ENCODE assay signal across 11 mouse cellular contexts in genomic region chr5:113467765-113468164, GRCm38 (mm10). TPM values are rescaled to one million over a fixed set of nuclear protein-coding genes. Genes with fewer than 3 reads are reported as not detected.
A peak's percentile ranks its signal among the peaks of the same experiment; 100 is the strongest.
DNase-seq lines count a peak whose midpoint lies in the region; ATAC-seq and TF ChIP-seq lines count a peak whose summit lies in the region.
"Had no signal": no experiment of that assay in that cellular context is flagged by ENCODE, and none has a peak within 500 bp of the region (broad histone marks: within the 10 kb centered on the region; RNA-seq: fewer than 3 reads in every experiment).

No protein-coding gene starts in this region.

- H3K4me3 ChIP-seq in forebrain, postnatal 0 days (ENCODE audit: low read depth, low read length): no peak overlapping the region
- H3K4me3 ChIP-seq in forebrain, embryonic 16.5 days (replicated peaks; ENCODE audit: low read length): no peak overlapping the region
- H3K4me3 ChIP-seq in lung, embryonic 16.5 days (ENCODE audit: low read length): no peak overlapping the region
- H3K4me3 ChIP-seq in lung, adult 2 months (replicated peaks; ENCODE audit: extremely low read depth, low read depth, low read length): no peak overlapping the region
- peak overlapping the region; percentile 4; the same call in 1 of the 2 replicates for H3K4me3 ChIP-seq in limb, embryonic 12.5 days (replicated peaks)
- H3K4me3 ChIP-seq in stomach, embryonic 16.5 days (replicated peaks; ENCODE audit: low read length): no peak overlapping the region
- H3K4me3 ChIP-seq: liver, embryonic 15.5 days had no signal

- peak overlapping the region; percentile 18; the same call in 1 of the 2 replicates for H3K9ac ChIP-seq in forebrain, postnatal 0 days
- no peak overlapping the region for H3K9ac ChIP-seq in forebrain, embryonic 16.5 days (replicated peaks; ENCODE audit: low read depth, low read length)
- H3K9ac ChIP-seq in lung, embryonic 16.5 days (ENCODE audit: low read length): no peak overlapping the region; the same call in 1 of the 2 replicates
- H3K9ac ChIP-seq in limb, embryonic 12.5 days (replicated peaks): no peak overlapping the region
- no peak overlapping the region; the same call in 1 of the 2 replicates for H3K9ac ChIP-seq in stomach, embryonic 16.5 days (ENCODE audit: low read length)
- H3K9ac ChIP-seq: liver, embryonic 15.5 days had no signal

- peak; percentile 40; the same call in 1 of the 2 replicates for ATAC-seq in forebrain, postnatal 0 days
- ATAC-seq in forebrain, embryonic 16.5 days: no peak
- ATAC-seq in lung, embryonic 16.5 days (ENCODE audit: low read depth): no peak
- ATAC-seq in limb, embryonic 12.5 days (ENCODE audit: insufficient number of reproducible peaks, insufficient read depth, low FRiP score, low TSS enrichment, low read depth): no peak
- ATAC-seq in stomach, embryonic 16.5 days (ENCODE audit: insufficient read depth, low FRiP score): 0 out of 2 replicates have a peak, but pooled peaks have one; percentile 11

- DNase-seq in forebrain, postnatal 0 days: no peak
- DNase-seq in lung, adult 2 months: no peak
- no peak for DNase-seq in cerebellum, adult 8-10 months
- no peak for DNase-seq in c-Kit-positive CD71-positive TER-119-positive erythroid progenitor cells, embryonic 14.5 days (ENCODE audit: low spot score)
- DNase-seq: cerebellum, postnatal 25 days; gastrocnemius, postnatal 14 days had no signal

- peaks cover 7% of the 10 kb centered on the region; the same call in 1 of the 2 replicates for H3K27me3 ChIP-seq in forebrain, postnatal 0 days (ENCODE audit: insufficient read depth, low read length)
- peaks cover 3% of the 10 kb centered on the region; the same call in 1 of the 2 replicates for H3K27me3 ChIP-seq in forebrain, embryonic 16.5 days (replicated peaks; ENCODE audit: control insufficient read depth, insufficient read depth, low read length)
- H3K27me3 ChIP-seq in lung, embryonic 16.5 days (ENCODE audit: control insufficient read depth, insufficient read depth, low read depth, low read length): peaks cover 4% of the 10 kb centered on the region
- H3K27me3 ChIP-seq in limb, embryonic 12.5 days: peaks cover 9% of the 10 kb centered on the region
- 0 out of 2 replicates have a peak, but pooled peaks cover 6% of the 10 kb centered on the region for H3K27me3 ChIP-seq in stomach, embryonic 16.5 days (ENCODE audit: control insufficient read depth, insufficient read depth, low read length)

- H3K36me3 ChIP-seq in forebrain, postnatal 0 days (ENCODE audit: insufficient read depth): no peaks in the 10 kb centered on the region
- H3K36me3 ChIP-seq in forebrain, embryonic 16.5 days (ENCODE audit: control insufficient read depth, insufficient read depth): no peaks in the 10 kb centered on the region
- no peaks in the 10 kb centered on the region for H3K36me3 ChIP-seq in lung, embryonic 16.5 days (ENCODE audit: control insufficient read depth, insufficient read depth, low read length)
- no peaks in the 10 kb centered on the region for H3K36me3 ChIP-seq in limb, embryonic 12.5 days
- H3K36me3 ChIP-seq in stomach, embryonic 16.5 days (ENCODE audit: control insufficient read depth, insufficient read depth, low read length): no peaks in the 10 kb centered on the region
- H3K36me3 ChIP-seq: liver, embryonic 15.5 days had no signal

- TF ChIP-seq POLR2A in lung, adult 2 months (IDR thresholded peaks at IDR 0.05; ENCODE audit: borderline replicate concordance, extremely low read depth, low read depth, low read length): no peak

- H3K27ac ChIP-seq in forebrain, postnatal 0 days (ENCODE audit: low read depth, low read length): no peak overlapping the region
- no peak overlapping the region for H3K27ac ChIP-seq in forebrain, embryonic 16.5 days (ENCODE audit: low read length)
- no peak overlapping the region for H3K27ac ChIP-seq in lung, embryonic 16.5 days (ENCODE audit: low read length)
- peak overlapping the region; percentile 74 for H3K27ac ChIP-seq in limb, embryonic 12.5 days
- peak overlapping the region; percentile 55 for H3K27ac ChIP-seq in stomach, embryonic 16.5 days (ENCODE audit: low read length)
- H3K27ac ChIP-seq: liver, embryonic 15.5 days had no signal

- no peaks in the 10 kb centered on the region for H3K9me3 ChIP-seq in forebrain, postnatal 0 days (ENCODE audit: low read length)
- no peaks in the 10 kb centered on the region for H3K9me3 ChIP-seq in forebrain, embryonic 16.5 days (ENCODE audit: control insufficient read depth, low read length)
- H3K9me3 ChIP-seq in lung, embryonic 16.5 days (ENCODE audit: control insufficient read depth, low read length): no peaks in the 10 kb centered on the region
- H3K9me3 ChIP-seq in limb, embryonic 12.5 days: no peaks in the 10 kb centered on the region
- H3K9me3 ChIP-seq in stomach, embryonic 16.5 days (replicated peaks; ENCODE audit: control insufficient read depth, low read length): no peaks in the 10 kb centered on the region
- H3K9me3 ChIP-seq: liver, embryonic 15.5 days had no signal

- no peak for TF ChIP-seq CTCF in forebrain, postnatal 0 days (IDR thresholded peaks at IDR 0.05; ENCODE audit: low read depth)
- no peak for TF ChIP-seq CTCF in lung, adult 2 months (IDR thresholded peaks at IDR 0.05; ENCODE audit: insufficient read depth, low read length)

- 6% methylated on average over 8 of the region's 8 CpGs for WGBS in forebrain, postnatal 0 days
- 2% methylated on average over 8 of the region's 8 CpGs for WGBS in forebrain, embryonic 16.5 days
- 2% methylated on average over 8 of the region's 8 CpGs for WGBS in lung, embryonic 16.5 days
- WGBS in lung, adult 2 months: under 1% methylated on average over 8 of the region's 8 CpGs
- under 1% methylated on average over 8 of the region's 8 CpGs for WGBS in limb, embryonic 12.5 days
- under 1% methylated on average over 8 of the region's 8 CpGs for WGBS in stomach, embryonic 16.5 days

- H3K4me1 ChIP-seq in forebrain, postnatal 0 days (ENCODE audit: insufficient read depth): no peaks in the 10 kb centered on the region; the same call in 1 of the 2 replicates
- H3K4me1 ChIP-seq in forebrain, embryonic 16.5 days (replicated peaks; ENCODE audit: control insufficient read depth, insufficient read depth, low read length): peaks cover 11% of the 10 kb centered on the region
- no peaks in the 10 kb centered on the region for H3K4me1 ChIP-seq in lung, embryonic 16.5 days (replicated peaks; ENCODE audit: control insufficient read depth, insufficient read depth, low read length)
- no peaks in the 10 kb centered on the region for H3K4me1 ChIP-seq in lung, adult 2 months (ENCODE audit: control insufficient read depth, insufficient read depth, low read length)
- peaks cover 42% of the 10 kb centered on the region for H3K4me1 ChIP-seq in limb, embryonic 12.5 days (replicated peaks)
- H3K4me1 ChIP-seq in stomach, embryonic 16.5 days (ENCODE audit: control insufficient read depth, insufficient read depth, low read length): peaks cover 23% of the 10 kb centered on the region
- H3K4me1 ChIP-seq: liver, embryonic 15.5 days had no signal

- peak overlapping the region; percentile 8 for H3K4me2 ChIP-seq in forebrain, postnatal 0 days (ENCODE audit: low read depth)
- no peak overlapping the region for H3K4me2 ChIP-seq in forebrain, embryonic 16.5 days (ENCODE audit: low read length)
- peak overlapping the region; percentile 0; the same call in 1 of the 2 replicates for H3K4me2 ChIP-seq in lung, embryonic 16.5 days (ENCODE audit: low read depth, low read length)
- H3K4me2 ChIP-seq in limb, embryonic 12.5 days: peak overlapping the region; percentile 42
- H3K4me2 ChIP-seq in stomach, embryonic 16.5 days (ENCODE audit: low read depth, low read length): peak overlapping the region; percentile 41; the same call in 1 of the 2 replicates
- H3K4me2 ChIP-seq: liver, embryonic 15.5 days had no signal

RNA-seq across cellular contexts. Expression of gene Wscd2, which starts 22.4 kb away (rescaled TPM):
- total RNA-seq in forebrain, postnatal 0 days (2014; rRNA removed): 24.4 and 25.1 TPM in 2 replicates
- 8.1 and 10.2 TPM in 2 replicates for polyA plus RNA-seq in forebrain, postnatal 0 days (2015; fragmentation: Nextera tagmentation; extraction: Ambion mirVana)
- 6.6 and 11.3 TPM in 2 replicates for polyA plus RNA-seq in forebrain, embryonic 16.5 days (2015; fragmentation: Nextera tagmentation; extraction: Ambion mirVana)
- 4.5 and 4.8 TPM in 2 replicates for polyA plus RNA-seq in lung, embryonic 16.5 days (2015; fragmentation: Nextera tagmentation; extraction: Ambion mirVana)
- 3.9 and 4.9 TPM in 2 replicates for polyA plus RNA-seq in lung, adult 2 months (2012; rRNA removed)
- 5.2 and 5.4 TPM in 2 replicates for polyA plus RNA-seq in limb, embryonic 12.5 days (2016; fragmentation: Nextera tagmentation; extraction: Ambion mirVana)
- polyA plus RNA-seq in stomach, embryonic 16.5 days (2015; fragmentation: Nextera tagmentation; extraction: Ambion mirVana): 6.2 and 6.4 TPM in 2 replicates

Comparison
In these comparisons a context has a peak if more than half of its experiments do, and no peak if none do; other contexts are left out.
1. ATAC-seq: peak in forebrain, postnatal 0 days (single experiment) and stomach, embryonic 16.5 days (single experiment); none in forebrain, embryonic 16.5 days (single experiment), lung, embryonic 16.5 days (single experiment) and limb, embryonic 12.5 days (single experiment).
2. H3K27ac ChIP-seq: peak in limb, embryonic 12.5 days (single experiment) and stomach, embryonic 16.5 days (single experiment); none in forebrain, postnatal 0 days (single experiment), forebrain, embryonic 16.5 days (single experiment) and lung, embryonic 16.5 days (single experiment).